Mouse (Mus musculus) retina, embryonic 14.5 days (tissue): ENCODE results near the gene Cacng8.

Experiments used
- DNase-seq: peaks from one replicate; pipeline ENCODE4 v3.0.0-alpha.2; 2015; ENCODE audit warnings: low spot score

The Cacng8 gene

GRCm38 (mm10) chr7:3390413-3391080 is at the start of gene Cacng8:
TSS of gene Cacng8 (plus strand) at chr7:3390683.
- peak; percentile 46 for DNase-seq

GRCm38 (mm10) chr7:3343861-3344260 is 46.6 kb upstream of the Cacng8 start:
- DNase-seq: no peak

- no peak for DNase-seq
These were observed 45.2 kb upstream of the Cacng8 start for GRCm38 (mm10) chr7:3345301-3345700.

GRCm38 (mm10) chr7:3347366-3348287 is 42.9 kb upstream of the Cacng8 start:
- DNase-seq: peak; percentile 25

GRCm38 (mm10) chr7:3348326-3348725 is 42.2 kb upstream of the Cacng8 start:
- DNase-seq: no peak

- no peak for DNase-seq
These were observed 40.7 kb upstream of the Cacng8 start for GRCm38 (mm10) chr7:3349775-3350174.

- DNase-seq: no peak
These were observed 38.9 kb upstream of the Cacng8 start for GRCm38 (mm10) chr7:3351536-3351935.

GRCm38 (mm10) chr7:3354850-3355249 is 35.6 kb upstream of the Cacng8 start:
- DNase-seq: no peak

- no peak for DNase-seq
These were observed 29.8 kb upstream of the Cacng8 start for GRCm38 (mm10) chr7:3360678-3361077.

- DNase-seq: no peak
These were observed 24.8 kb upstream of the Cacng8 start for GRCm38 (mm10) chr7:3365547-3366279.

GRCm38 (mm10) chr7:3366705-3367516 is 23.6 kb upstream of the Cacng8 start:
- DNase-seq: no peak

- no peak for DNase-seq
These were observed 22.9 kb upstream of the Cacng8 start for GRCm38 (mm10) chr7:3367569-3367968.

- DNase-seq: no peak
These were observed 22.2 kb upstream of the Cacng8 start for GRCm38 (mm10) chr7:3368311-3368710.

- DNase-seq: no peak
These were observed 21.3 kb upstream of the Cacng8 start for GRCm38 (mm10) chr7:3369189-3369588.

GRCm38 (mm10) chr7:3370407-3370806 is 20.1 kb upstream of the Cacng8 start:
- no peak for DNase-seq

- DNase-seq: no peak
These were observed 18.1 kb upstream of the Cacng8 start for GRCm38 (mm10) chr7:3372376-3372775.

GRCm38 (mm10) chr7:3373754-3374153 is 16.7 kb upstream of the Cacng8 start:
- DNase-seq: no peak

- peak; percentile 67 for DNase-seq
These were observed 13.7 kb upstream of the Cacng8 start for GRCm38 (mm10) chr7:3376831-3377230.

GRCm38 (mm10) chr7:3382123-3382522 is 8.4 kb upstream of the Cacng8 start:
- no peak for DNase-seq

GRCm38 (mm10) chr7:3384807-3385319 is 5.6 kb upstream of the Cacng8 start:
- DNase-seq: no peak

GRCm38 (mm10) chr7:3386036-3386730 is 4.3 kb upstream of the Cacng8 start:
- no peak for DNase-seq
